Mouse (Mus musculus): ENCODE results near the gene Pclaf. TPM values are rescaled to one million over a fixed set of nuclear protein-coding genes. Genes with fewer than 3 reads are reported as not detected.
A peak's percentile ranks its signal among the peaks of the same experiment; 100 is the strongest.

The Pclaf gene
- polyA plus RNA-seq, 1 experiment = 62.4 TPM

DNA sequence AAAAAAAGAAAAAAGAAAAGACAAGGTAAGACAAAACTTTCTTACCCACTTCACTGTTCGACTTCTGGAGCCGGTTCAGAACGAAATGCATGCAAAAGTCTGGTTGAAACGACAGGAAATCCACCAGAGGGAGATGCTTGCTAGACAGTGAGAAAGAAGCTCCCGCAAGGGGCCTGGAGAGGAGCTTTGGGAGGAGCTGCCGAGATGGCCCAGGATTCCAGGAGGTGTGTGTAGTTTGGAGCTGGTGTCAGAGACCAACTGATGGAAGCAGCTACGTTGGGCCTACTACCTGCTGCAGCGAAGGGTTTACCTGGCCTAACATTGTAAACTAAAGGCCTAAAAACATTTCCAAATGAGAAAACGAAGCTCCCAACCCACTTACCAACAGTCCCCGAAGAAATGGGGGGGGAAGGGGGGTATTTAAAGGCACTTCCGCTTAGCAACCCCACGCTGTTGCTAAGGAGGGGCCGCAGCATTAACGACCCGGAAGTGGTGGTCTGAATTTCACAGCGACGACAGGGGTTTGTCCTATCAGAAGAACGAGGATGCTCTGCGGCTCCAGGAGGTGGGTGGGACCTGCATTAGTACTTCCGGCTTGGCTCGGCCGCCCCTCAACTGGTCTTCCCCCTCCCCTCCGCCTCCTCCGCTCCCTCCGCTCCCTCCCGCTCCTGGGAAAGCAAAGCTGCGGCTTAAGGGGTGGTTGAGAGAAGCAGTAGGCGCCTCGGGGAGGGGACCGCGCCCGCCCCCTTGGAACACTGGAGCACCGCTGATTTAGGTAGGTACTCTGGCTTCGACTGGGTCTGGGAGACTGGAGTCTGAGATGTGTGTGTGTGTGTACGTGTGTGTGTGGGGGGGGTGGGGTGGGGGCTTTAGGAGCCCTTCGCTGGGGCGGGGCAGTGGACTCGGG, 18.6 kb downstream of the Pclaf start, which contains the start of the genes Trip4 and Csnk1g1:
Trip4 (minus strand) TSS at position 401 of the 907 bp plus-strand sequence.
Csnk1g1 (plus strand) TSS at position 531 of the 907 bp plus-strand sequence.
- peak within 1 kb of the TSS; percentile 99 for H3K4me3 ChIP-seq (ENCODE audit: insufficient read depth, low read length)

GRCm38 (mm10) chr9:65909301-65909801, 19.3 kb downstream of the Pclaf start:
- H3K4me3 ChIP-seq (ENCODE audit: insufficient read depth, low read length) = peak overlapping the region; percentile 99
- TF ChIP-seq POLR2A (IDR thresholded peaks at IDR 0.05; ENCODE audit: borderline replicate concordance, low read depth, low read length) (no peak), CTCF (IDR thresholded peaks at IDR 0.05; ENCODE audit: low read depth, low read length) (no peak; the same call in 1 of the 2 replicates)
- peaks cover 9% of the 10 kb centered on the region for H3K4me1 ChIP-seq (ENCODE audit: control insufficient read depth, insufficient read depth, low read length)

More for the DNA sequence above, 18.6 kb downstream of the Pclaf start, which contains the start of the genes Trip4 and Csnk1g1:
- Histone ChIP-seq H3K4me1 (ENCODE audit: control insufficient read depth, insufficient read depth, low read length) (peaks cover 9% of the 10 kb centered on the region), H3K27ac (ENCODE audit: insufficient read depth, low read depth, low read length) (peak within 1 kb of the TSS; percentile 63)
- TF ChIP-seq CTCF (IDR thresholded peaks at IDR 0.05; ENCODE audit: low read depth, low read length) (no peak), POLR2A (IDR thresholded peaks at IDR 0.05; ENCODE audit: borderline replicate concordance, low read depth, low read length) (0 out of 2 replicates have a peak, but pooled peaks have one; percentile 16)

GRCm38 (mm10) chr9:65909837-65910236, 19.8 kb downstream of the Pclaf start:
- Histone ChIP-seq H3K4me1 (ENCODE audit: control insufficient read depth, insufficient read depth, low read length) (peaks cover 9% of the 10 kb centered on the region), H3K4me3 (ENCODE audit: insufficient read depth, low read length) (peak overlapping the region; percentile 99), H3K27ac (ENCODE audit: insufficient read depth, low read depth, low read length) (peak overlapping the region; percentile 63)
- TF ChIP-seq POLR2A (IDR thresholded peaks at IDR 0.05; ENCODE audit: borderline replicate concordance, low read depth, low read length) (no peak), CTCF (IDR thresholded peaks at IDR 0.05; ENCODE audit: low read depth, low read length) (no peak)

More at GRCm38 (mm10) chr9:65909301-65909801, 19.3 kb downstream of the Pclaf start:
- H3K27ac ChIP-seq (ENCODE audit: insufficient read depth, low read depth, low read length) = peak overlapping the region; percentile 63

GRCm38 (mm10) chr9:65913976-65914375, 23.9 kb downstream of the Pclaf start:
- Histone ChIP-seq H3K4me1 (ENCODE audit: control insufficient read depth, insufficient read depth, low read length) (peaks cover 5% of the 10 kb centered on the region), H3K4me3 (ENCODE audit: insufficient read depth, low read length) (no peak overlapping the region), H3K27ac (ENCODE audit: insufficient read depth, low read depth, low read length) (no peak overlapping the region)
- no peak for TF ChIP-seq CTCF (IDR thresholded peaks at IDR 0.05; ENCODE audit: low read depth, low read length)
- no peak for TF ChIP-seq POLR2A (IDR thresholded peaks at IDR 0.05; ENCODE audit: borderline replicate concordance, low read depth, low read length)

DNA sequence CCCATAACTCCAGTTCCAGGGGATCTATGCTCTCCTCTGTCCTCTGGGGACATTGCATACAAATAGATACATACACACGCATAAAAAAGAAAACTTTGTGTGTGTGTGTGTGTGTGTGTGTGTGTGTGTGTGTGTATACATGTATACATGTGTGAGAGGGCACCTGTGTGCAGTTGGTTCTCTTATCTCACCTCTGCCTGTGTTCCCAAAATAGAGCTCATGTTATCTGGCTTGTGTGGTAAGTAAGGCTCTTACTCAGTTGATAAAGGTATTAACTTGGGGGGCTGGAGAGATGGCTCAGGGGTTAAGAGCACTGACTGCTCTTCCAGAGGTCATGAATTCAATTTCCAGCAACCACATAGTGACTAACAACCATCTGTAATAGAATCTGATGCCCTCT, 27.0 kb downstream of the Pclaf start:
- H3K4me1 ChIP-seq (ENCODE audit: control insufficient read depth, insufficient read depth, low read length) = no peaks in the 10 kb centered on the region
- H3K27ac ChIP-seq (ENCODE audit: insufficient read depth, low read depth, low read length) = no peak overlapping the region
- no peak overlapping the region for H3K4me3 ChIP-seq (ENCODE audit: insufficient read depth, low read length)
- no peak for TF ChIP-seq POLR2A (IDR thresholded peaks at IDR 0.05; ENCODE audit: borderline replicate concordance, low read depth, low read length)
- no peak for TF ChIP-seq CTCF (IDR thresholded peaks at IDR 0.05; ENCODE audit: low read depth, low read length)

DNA sequence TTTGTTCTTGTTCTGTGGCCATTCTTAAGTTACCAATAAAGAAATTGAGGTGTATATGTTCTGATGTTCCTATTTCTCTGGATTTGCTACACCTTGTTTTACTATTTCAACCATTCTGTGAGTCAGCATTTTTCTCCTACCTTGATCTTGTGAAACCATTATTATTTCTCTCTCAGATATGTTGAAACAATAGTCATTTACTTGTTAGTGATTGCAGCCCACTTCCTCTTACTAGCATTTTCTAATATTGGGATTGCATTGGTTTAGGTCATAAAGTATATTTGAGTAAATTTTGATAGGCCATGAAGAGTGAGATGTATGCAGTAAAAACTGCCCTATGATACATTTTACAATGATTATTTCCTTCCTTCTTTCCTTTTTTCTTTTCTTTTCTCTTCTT, 38.4 kb downstream of the Pclaf start:
- Histone ChIP-seq H3K27ac (ENCODE audit: insufficient read depth, low read depth, low read length) (no peak overlapping the region), H3K4me1 (ENCODE audit: control insufficient read depth, insufficient read depth, low read length) (peaks cover 10% of the 10 kb centered on the region), H3K4me3 (ENCODE audit: insufficient read depth, low read length) (no peak overlapping the region)
- no peak for TF ChIP-seq CTCF (IDR thresholded peaks at IDR 0.05; ENCODE audit: low read depth, low read length)
- no peak for TF ChIP-seq POLR2A (IDR thresholded peaks at IDR 0.05; ENCODE audit: borderline replicate concordance, low read depth, low read length)

DNA sequence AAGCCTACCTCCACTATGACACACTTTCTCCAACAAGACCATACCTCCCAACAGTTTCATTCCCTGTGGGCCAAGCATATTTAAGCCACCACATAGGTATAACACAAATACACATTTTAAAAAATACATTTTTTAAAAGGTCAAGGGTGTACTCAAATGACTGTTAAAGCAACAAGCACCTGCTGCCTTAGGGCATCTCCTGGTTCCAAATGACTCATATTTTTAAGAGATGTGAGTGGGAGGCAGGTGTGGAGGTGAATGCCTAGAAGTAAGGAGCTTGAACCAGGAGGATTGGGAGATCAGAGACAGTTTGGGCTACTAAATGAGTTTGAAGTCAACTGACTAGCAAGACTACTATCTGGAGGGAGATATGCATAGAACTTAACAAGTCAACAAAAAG, 39.8 kb downstream of the Pclaf start:
- peaks cover 10% of the 10 kb centered on the region for H3K4me1 ChIP-seq (ENCODE audit: control insufficient read depth, insufficient read depth, low read length)
- no peak overlapping the region for H3K27ac ChIP-seq (ENCODE audit: insufficient read depth, low read depth, low read length)
- TF ChIP-seq CTCF (IDR thresholded peaks at IDR 0.05; ENCODE audit: low read depth, low read length) (no peak), POLR2A (IDR thresholded peaks at IDR 0.05; ENCODE audit: borderline replicate concordance, low read depth, low read length) (no peak)
- H3K4me3 ChIP-seq (ENCODE audit: insufficient read depth, low read length) = no peak overlapping the region

DNA sequence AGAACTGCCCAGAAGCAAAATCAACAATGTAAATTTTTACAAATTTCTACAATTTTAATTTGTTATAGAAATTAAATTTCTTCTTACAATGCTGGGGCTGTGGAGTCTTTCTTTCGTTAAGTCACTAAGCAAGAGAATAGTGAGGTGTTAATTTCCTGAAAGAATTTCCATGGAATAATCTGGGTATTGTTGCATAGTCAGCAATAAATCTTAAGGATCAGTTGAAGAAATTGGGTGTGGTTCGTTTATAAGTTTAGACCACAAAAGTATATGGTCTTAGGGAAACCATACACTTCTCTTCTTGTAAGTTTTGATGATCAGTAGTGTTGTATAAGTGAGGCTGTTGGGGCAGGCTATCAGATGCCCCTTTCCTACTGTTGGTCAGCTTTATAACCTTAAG, 47.5 kb downstream of the Pclaf start:
- Histone ChIP-seq H3K27ac (ENCODE audit: insufficient read depth, low read depth, low read length) (no peak overlapping the region), H3K4me3 (ENCODE audit: insufficient read depth, low read length) (no peak overlapping the region), H3K4me1 (ENCODE audit: control insufficient read depth, insufficient read depth, low read length) (no peaks in the 10 kb centered on the region)
- TF ChIP-seq CTCF (IDR thresholded peaks at IDR 0.05; ENCODE audit: low read depth, low read length) (no peak), POLR2A (IDR thresholded peaks at IDR 0.05; ENCODE audit: borderline replicate concordance, low read depth, low read length) (no peak)

DNA sequence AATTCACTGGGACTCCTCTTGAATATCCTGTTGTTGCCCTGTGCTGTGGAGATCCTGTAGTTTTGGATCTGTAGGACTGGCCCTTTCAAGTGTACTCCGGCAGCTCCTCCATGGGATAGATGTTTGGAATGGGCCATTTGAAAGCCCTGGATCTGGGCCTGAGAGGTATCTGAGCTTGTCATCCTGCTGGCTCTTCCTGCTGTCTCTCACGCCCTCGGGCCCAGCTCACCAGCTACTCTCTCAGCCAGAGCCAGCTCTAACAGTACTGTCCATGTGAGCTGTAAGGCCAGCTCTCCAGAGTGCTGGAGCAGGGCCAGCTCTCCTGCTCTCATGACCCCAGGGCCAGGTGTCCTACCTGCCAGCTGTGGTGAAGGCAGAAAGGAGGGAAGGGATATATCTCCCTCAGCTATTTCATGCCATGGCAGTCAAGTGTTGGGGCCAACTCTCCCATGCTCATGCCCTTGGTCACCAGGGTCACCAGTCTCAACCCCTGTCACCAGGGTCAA, 61.1 kb downstream of the Pclaf start:
- Histone ChIP-seq H3K27ac (ENCODE audit: insufficient read depth, low read depth, low read length) (no peak overlapping the region), H3K4me3 (ENCODE audit: insufficient read depth, low read length) (no peak overlapping the region)
- TF ChIP-seq CTCF (IDR thresholded peaks at IDR 0.05; ENCODE audit: low read depth, low read length) (no peak), POLR2A (IDR thresholded peaks at IDR 0.05; ENCODE audit: borderline replicate concordance, low read depth, low read length) (no peak)

More for the DNA sequence above, 61.1 kb downstream of the Pclaf start:
- H3K4me1 ChIP-seq (ENCODE audit: control insufficient read depth, insufficient read depth, low read length) = no peaks in the 10 kb centered on the region

Other genes starting within 250 kb of the Pclaf start
- 51.5 and 58.1 TPM in 2 replicates for gene Oaz2, start 222.2 kb upstream of the Pclaf start, polyA plus RNA-seq (2012; ENCODE audit: insufficient read depth, insufficient read length, missing spikeins)
- 8.8 and 10.9 TPM in 2 replicates for gene Zfp609, start 62.7 kb upstream of the Pclaf start, polyA plus RNA-seq (2012; ENCODE audit: insufficient read depth, insufficient read length, missing spikeins)
- 20.2 and 21.2 TPM in 2 replicates for gene Trip4, start 18.6 kb downstream of the Pclaf start, polyA plus RNA-seq (2012; ENCODE audit: insufficient read depth, insufficient read length, missing spikeins)
- 18.7 and 19.3 TPM in 2 replicates for gene Csnk1g1, start 18.7 kb downstream of the Pclaf start, polyA plus RNA-seq (2012; ENCODE audit: insufficient read depth, insufficient read length, missing spikeins)
- gene Ppib, start 170.0 kb downstream of the Pclaf start, polyA plus RNA-seq (2012; ENCODE audit: insufficient read depth, insufficient read length, missing spikeins) = 274 and 288 TPM in 2 replicates
- gene Snx22, start 179.5 kb downstream of the Pclaf start, polyA plus RNA-seq (2012; ENCODE audit: insufficient read depth, insufficient read length, missing spikeins) = 0.28 and 0.32 TPM in 2 replicates
- gene Snx1, start 236.3 kb downstream of the Pclaf start, polyA plus RNA-seq (2012; ENCODE audit: insufficient read depth, insufficient read length, missing spikeins) = 117 and 141 TPM in 2 replicates
- gene Ciao2a, start 236.4 kb downstream of the Pclaf start, polyA plus RNA-seq (2012; ENCODE audit: insufficient read depth, insufficient read length, missing spikeins) = 133 and 152 TPM in 2 replicates

All from bone marrow macrophage, adult 2 months (primary cell).